Mouse (Mus musculus): ENCODE results near the gene Papln.

- TF ChIP-seq MAFK (IDR thresholded peaks at IDR 0.05; ENCODE audit: insufficient replicate concordance, low read length) (no peak), CTCF (conservative IDR thresholded peaks at IDR 0.05 in 1 of 2, IDR thresholded peaks at IDR 0.05 in 1 of 2; ENCODE audit: low read depth in 2 of 2, low read length in 2 of 2) (no peak), MYC (IDR thresholded peaks at IDR 0.05; ENCODE audit: low read depth, low read length) (no peak), CHD1 (IDR thresholded peaks at IDR 0.05; ENCODE audit: low read depth, low read length) (no peak), MAZ (IDR thresholded peaks at IDR 0.05; ENCODE audit: low read depth, low read length) (no peak)
Observed at GRCm38 (mm10) chr12:83776766-83777165, 13.3 kb downstream of the Papln start.

Measured in CH12.LX (cell line).